Mouse (Mus musculus) limb, embryonic 14.5 days (tissue): ENCODE data around the gene Gabbr2. TPM values are rescaled to one million over a fixed set of nuclear protein-coding genes. Genes with fewer than 3 reads are reported as not detected.

Experiments
- ATAC-seq: fragments of 200-750 bp; cut with Nextera tagmentation; 2 replicates; pipeline ENCODE4 v1.8.0; 2017; ENCODE audit warnings: low read depth, moderate number of reproducible peaks, moderate TSS enrichment; ENCODE audit not compliant: low FRiP score
- DNase-seq: peaks from one replicate; pipeline ENCODE4 v3.0.0-alpha.2; 2015; ENCODE audit warnings: low spot score
- H3K27ac ChIP-seq: fragments of 300-500 bp; sonication (generic); replicated peaks from 2 replicates; pipeline ENCODE4 v1.5.1; 2014; ENCODE audit warnings: low read depth, mild to moderate bottlenecking, low read length, moderate library complexity, mixed read lengths
- H3K27me3 ChIP-seq: fragments of 300-500 bp; sonication (generic); 2 replicates; pipeline ENCODE4 v1.6.1; 2014; ENCODE audit warnings: low read length, mixed read lengths; ENCODE audit not compliant: control insufficient read depth, insufficient read depth
- H3K36me3 ChIP-seq: fragments of 300-500 bp; sonication (generic); 2 replicates; pipeline ENCODE4 v1.6.1; 2014; ENCODE audit warnings: mild to moderate bottlenecking, low read length, moderate library complexity, mixed read lengths; ENCODE audit not compliant: control insufficient read depth, insufficient read depth
- H3K4me1 ChIP-seq: fragments of 300-500 bp; sonication (generic); 2 replicates; pipeline ENCODE4 v1.6.1; 2014; ENCODE audit warnings: antibody characterized with exemption, low read length, mixed read lengths; ENCODE audit not compliant: control insufficient read depth, insufficient read depth
- H3K4me2 ChIP-seq: fragments of 300-500 bp; sonication (generic); replicated peaks from 2 replicates; pipeline ENCODE4 v1.6.1; 2014; ENCODE audit warnings: low read depth, mild to moderate bottlenecking, low read length, moderate library complexity; ENCODE audit not compliant: severe bottlenecking
- H3K4me3 ChIP-seq: fragments of 300-500 bp; sonication (generic); replicated peaks from 2 replicates; pipeline ENCODE4 v1.5.1; 2014; ENCODE audit warnings: low read length
- H3K9ac ChIP-seq: fragments of 300-500 bp; sonication (generic); 2 replicates; pipeline ENCODE4 v1.6.1; 2014; ENCODE audit warnings: mild to moderate bottlenecking, low read depth, low read length, moderate library complexity; ENCODE audit not compliant: severe bottlenecking
- H3K9me3 ChIP-seq: fragments of 300-500 bp; sonication (generic); 2 replicates; pipeline ENCODE4 v1.6.1; 2016; ENCODE audit warnings: low read length; ENCODE audit not compliant: control insufficient read depth
- POLR2A ChIP-seq: fragments of 200-500 bp; IDR thresholded peaks from 2 replicates; pipeline ENCODE4 v1.8.0; 2012; ENCODE audit warnings: inconsistent platforms, mild to moderate bottlenecking, moderate library complexity, borderline replicate concordance; ENCODE audit not compliant: insufficient read depth, insufficient read length; ENCODE audit errors: extremely low read depth
- WGBS: fragments of 180-500 bp; shearing (Covaris S2); extraction: QIAGEN DNeasy Blood & Tissue Kit; methylation state at CpG from one replicate; pipeline ENCODE4 v1.1.7; 2014; 5-methylcytosine and 5-hydroxymethylcytosine counted together
- polyA plus RNA-seq, 2 experiments: library from polyadenylated mRNA; depleted of rRNA in 1 of 2; stranded (reverse) in 1 of 2; unstranded in 1 of 2; fragments of >200 nt; fragmentation: Nextera tagmentation in 1 of 2; extraction: Ambion mirVana in 1 of 2; gene quantifications; 2 replicates each; pipeline versions ENCODE4 v1.2.1 to v1.2.3; 2012 to 2014

Gabbr2 gene
- polyA plus RNA-seq, 2 experiments, result 0.15 to 0.30 TPM

- no peaks in the 10 kb centered on the region for H3K27me3 ChIP-seq
- H3K36me3 ChIP-seq, result no peaks in the 10 kb centered on the region
- ATAC-seq (no peak), DNase-seq (no peak)
- H3K4me2 ChIP-seq, result no peak overlapping the region
- H3K9me3 ChIP-seq, result no peaks in the 10 kb centered on the region
- no peak for TF ChIP-seq POLR2A
- WGBS, result 11% methylated on average over 1 of the region's 1 CpGs
- no peak overlapping the region for H3K27ac ChIP-seq
- no peak overlapping the region for H3K9ac ChIP-seq
- H3K4me1 ChIP-seq, result 0 out of 2 replicates have a peak, but pooled peaks cover under 1% of the 10 kb centered on the region
- H3K4me3 ChIP-seq, result no peak overlapping the region
These were observed 275.3 kb downstream of the Gabbr2 start for GRCm38 (mm10) chr4:46716361-46716760.

- Histone ChIP-seq H3K4me1 (no peaks in the 10 kb centered on the region), H3K4me2 (no peak overlapping the region), H3K9me3 (no peaks in the 10 kb centered on the region), H3K27me3 (no peaks in the 10 kb centered on the region), H3K9ac (no peak overlapping the region), H3K27ac (no peak overlapping the region), H3K36me3 (no peaks in the 10 kb centered on the region), H3K4me3 (no peak overlapping the region)
- no peak for TF ChIP-seq POLR2A
- 49% methylated on average over 4 of the region's 4 CpGs for WGBS
- DNase-seq (no peak), ATAC-seq (no peak)
These were observed 281.1 kb downstream of the Gabbr2 start for GRCm38 (mm10) chr4:46710523-46710922.

GRCm38 (mm10) chr4:46710018-46710417 is 281.7 kb downstream of the Gabbr2 start:
- WGBS, result 65% methylated on average over 6 of the region's 6 CpGs
- no peak overlapping the region for H3K9ac ChIP-seq
- H3K27me3 ChIP-seq, result no peaks in the 10 kb centered on the region
- no peaks in the 10 kb centered on the region for H3K4me1 ChIP-seq
- no peak for TF ChIP-seq POLR2A
- no peak for DNase-seq
- ATAC-seq, result no peak
- no peaks in the 10 kb centered on the region for H3K9me3 ChIP-seq
- no peak overlapping the region for H3K4me2 ChIP-seq
- no peak overlapping the region for H3K27ac ChIP-seq
- H3K36me3 ChIP-seq, result no peaks in the 10 kb centered on the region
- H3K4me3 ChIP-seq, result no peak overlapping the region

GRCm38 (mm10) chr4:46709492-46709891 is 282.2 kb downstream of the Gabbr2 start:
- H3K9me3 ChIP-seq, result no peaks in the 10 kb centered on the region
- DNase-seq, result no peak
- H3K4me1 ChIP-seq, result no peaks in the 10 kb centered on the region
- no peaks in the 10 kb centered on the region for H3K27me3 ChIP-seq
- no peak overlapping the region for H3K9ac ChIP-seq
- H3K4me3 ChIP-seq, result no peak overlapping the region
- H3K27ac ChIP-seq, result no peak overlapping the region
- H3K36me3 ChIP-seq, result no peaks in the 10 kb centered on the region
- WGBS, result 37% methylated on average over 7 of the region's 7 CpGs
- no peak for TF ChIP-seq POLR2A
- ATAC-seq, result no peak
- H3K4me2 ChIP-seq, result no peak overlapping the region

- Histone ChIP-seq H3K4me3 (no peak overlapping the region), H3K9ac (no peak overlapping the region), H3K4me1 (no peaks in the 10 kb centered on the region), H3K27ac (no peak overlapping the region), H3K27me3 (no peaks in the 10 kb centered on the region), H3K36me3 (no peaks in the 10 kb centered on the region), H3K4me2 (no peak overlapping the region), H3K9me3 (no peaks in the 10 kb centered on the region)
- no peak for ATAC-seq
- TF ChIP-seq POLR2A, result no peak
- DNase-seq, result no peak
- 74% methylated on average over 12 of the region's 12 CpGs for WGBS
These were observed 285.9 kb downstream of the Gabbr2 start for GRCm38 (mm10) chr4:46705739-46706138.

- Histone ChIP-seq H3K27ac (no peak overlapping the region), H3K4me3 (no peak overlapping the region), H3K4me1 (no peaks in the 10 kb centered on the region), H3K36me3 (no peaks in the 10 kb centered on the region), H3K9ac (no peak overlapping the region), H3K27me3 (no peaks in the 10 kb centered on the region), H3K4me2 (no peak overlapping the region), H3K9me3 (no peaks in the 10 kb centered on the region)
- 91% methylated on average over 10 of the region's 10 CpGs for WGBS
- no peak for TF ChIP-seq POLR2A
- DNase-seq, result no peak
- no peak for ATAC-seq
These were observed 288.5 kb downstream of the Gabbr2 start for GRCm38 (mm10) chr4:46703146-46703545.
